Mouse (Mus musculus) lung, adult 10 weeks (tissue): ENCODE measurements around the gene Nlrp4b. TPM values are rescaled to one million over a fixed set of nuclear protein-coding genes. Genes with fewer than 3 reads are reported as not detected.

Experiments
- polyA plus RNA-seq: library from polyadenylated mRNA; stranded (reverse); fragments of 350-450 nt; fragmentation: Illumina TruSeq; extraction: RNeasy Lipid Tissue Mini Kit (QIAGEN cat#74804); gene quantifications from one replicate; pipeline ENCODE4 v1.2.3, GENCODE M21; 2014; ENCODE audit warnings: low read depth, low replicate concordance; ENCODE audit not compliant: insufficient read depth

Gene Nlrp4b
- polyA plus RNA-seq: not detected

GRCm38 (mm10) chr7:10687489-10687888, at the start of gene Nlrp4b:
TSS of gene Nlrp4b (plus strand) at chr7:10687789.

GRCm38 (mm10) chr7:10754264-10754663, 66.7 kb downstream of the Nlrp4b start, which contains the start of gene Vmn1r71:
TSS of gene Vmn1r71 (minus strand) at chr7:10754364.

Other genes starting within 250 kb of the Nlrp4b start
- not detected for gene Vmn1r67, start 244.5 kb upstream of the Nlrp4b start, polyA plus RNA-seq
- 0.71 TPM for gene Zik1, start 192.4 kb upstream of the Nlrp4b start, polyA plus RNA-seq
- gene Vmn1r68, start 129.3 kb upstream of the Nlrp4b start, polyA plus RNA-seq: not detected
- gene Vmn1r69, start 74.1 kb upstream of the Nlrp4b start, polyA plus RNA-seq: not detected
- gene Vmn1r70, start 56.3 kb upstream of the Nlrp4b start, polyA plus RNA-seq: not detected
- gene Vmn1r71, start 66.6 kb downstream of the Nlrp4b start, polyA plus RNA-seq: not detected
- not detected for gene Zscan4b, start 217.3 kb downstream of the Nlrp4b start, polyA plus RNA-seq